Mouse (Mus musculus) myocyte (in vitro differentiated cells): ENCODE measurements around the gene Bik. TPM values are rescaled to one million over a fixed set of nuclear protein-coding genes. Genes with fewer than 3 reads are reported as not detected.
A peak's percentile ranks its signal among the peaks of the same experiment; 100 is the strongest.

Experiments
- H3K27me3 ChIP-seq: one replicate; pipeline ENCODE4 v1.6.1; 2011; ENCODE audit not compliant: control insufficient read depth, insufficient read depth, insufficient read length
- H3K36me3 ChIP-seq: one replicate; pipeline ENCODE4 v1.6.1; 2011; ENCODE audit not compliant: control insufficient read depth, insufficient read depth
- H3K4me2 ChIP-seq: one replicate; pipeline ENCODE4 v1.6.1; 2011; ENCODE audit warnings: low read depth, control low read depth
- H3K4me3 ChIP-seq: one replicate; pipeline ENCODE4 v1.5.1; 2011; ENCODE audit warnings: mild to moderate bottlenecking, control low read depth, moderate library complexity
- H3K79me2 ChIP-seq: one replicate; pipeline ENCODE4 v1.6.1; 2011; ENCODE audit not compliant: control insufficient read depth, insufficient read depth
- H3ac ChIP-seq: one replicate; pipeline ENCODE4 v1.6.1; 2011; ENCODE audit not compliant: control insufficient read depth, insufficient read length
- CEBPB ChIP-seq: IDR thresholded peaks from 2 replicates; pipeline ENCODE4 v1.6.1; 2011; ENCODE audit warnings: mild to moderate bottlenecking, moderate library complexity; ENCODE audit not compliant: poor library complexity, insufficient read depth, severe bottlenecking
- E2F4 ChIP-seq: IDR thresholded peaks from one replicate; pipeline ENCODE4 v1.6.1; 2011; ENCODE audit warnings: mild to moderate bottlenecking, control low read depth, moderate library complexity; ENCODE audit not compliant: insufficient read depth
- MAX ChIP-seq: IDR thresholded peaks from one replicate; pipeline ENCODE4 v1.6.1; 2011; ENCODE audit warnings: low read depth, mild to moderate bottlenecking, control low read depth
- MYOD1 ChIP-seq, 3 experiments: IDR thresholded peaks; one replicate each; pipeline ENCODE4 v1.6.1; 2011; ENCODE audit warnings: control low read depth in 2 of 3, low read depth in 2 of 3, mild to moderate bottlenecking in 2 of 3, moderate library complexity in 1 of 3; ENCODE audit not compliant: insufficient read length in 2 of 3, control insufficient read depth in 1 of 3
- MYOG ChIP-seq, 3 experiments: IDR thresholded peaks; one replicate each; pipeline ENCODE4 v1.6.1; 2011; ENCODE audit warnings: control low read depth in 2 of 3, low read depth in 2 of 3, mild to moderate bottlenecking in 2 of 3; ENCODE audit not compliant: insufficient read length in 2 of 3, control insufficient read depth in 1 of 3, insufficient read depth in 1 of 3
- POLR2A ChIP-seq: IDR thresholded peaks from one replicate; pipeline ENCODE4 v1.6.1; 2011; ENCODE audit warnings: low read depth, mild to moderate bottlenecking, control low read depth, moderate library complexity; ENCODE audit not compliant: insufficient read length
- POLR2AphosphoS2 ChIP-seq: IDR thresholded peaks from one replicate; pipeline ENCODE4 v1.6.1; 2011; ENCODE audit warnings: low read depth, control low read depth; ENCODE audit not compliant: insufficient read length
- REST ChIP-seq: IDR thresholded peaks from one replicate; pipeline ENCODE4 v1.6.1; 2011; ENCODE audit warnings: mild to moderate bottlenecking, control low read depth, moderate library complexity; ENCODE audit not compliant: insufficient read depth, insufficient read length
- SRF ChIP-seq: IDR thresholded peaks from one replicate; pipeline ENCODE4 v1.6.1; 2011; ENCODE audit warnings: low read depth; ENCODE audit not compliant: control insufficient read depth, insufficient read length
- TCF12 ChIP-seq: IDR thresholded peaks from one replicate; pipeline ENCODE4 v1.6.1; 2011; ENCODE audit warnings: mild to moderate bottlenecking, control low read depth; ENCODE audit not compliant: poor library complexity, insufficient read depth, severe bottlenecking
- TCF3 ChIP-seq: IDR thresholded peaks from one replicate; pipeline ENCODE4 v1.6.1; 2011; ENCODE audit warnings: low read depth, control low read depth; ENCODE audit not compliant: insufficient read length
- USF1 ChIP-seq: IDR thresholded peaks from one replicate; pipeline ENCODE4 v1.6.1; 2011; ENCODE audit warnings: low read depth, mild to moderate bottlenecking, control low read depth, moderate library complexity
- polyA plus RNA-seq: library from polyadenylated mRNA; unstranded; fragments of >200 nt; fragmentation: generic; extraction: Trizol; gene quantifications from one replicate; pipeline ENCODE4 v1.2.1, GENCODE M21; 2012; ENCODE audit warnings: missing spikeins

Gene Bik
- polyA plus RNA-seq, 1 experiment: 1.3 TPM

GRCm38 (mm10) chr15:83534960-83535889 is 8.6 kb downstream of the Bik start:
- TF ChIP-seq MYOG (IDR thresholded peaks at IDR 0.05; ENCODE audit: control insufficient read depth in 1 of 3, insufficient read depth in 1 of 3, insufficient read length in 2 of 3, low read depth in 2 of 3): peak in 1 of 3 experiments; percentile 30
- TF ChIP-seq E2F4: no peak
- TF ChIP-seq SRF: peak; percentile 94
- TF ChIP-seq MYOD1 (IDR thresholded peaks at IDR 0.05; ENCODE audit: control insufficient read depth in 1 of 3, insufficient read length in 2 of 3, low read depth in 2 of 3): peak in 2 of 3 experiments; percentile 22 to 33
- no peak overlapping the region for H3ac ChIP-seq
- H3K27me3 ChIP-seq: peaks cover 4% of the 10 kb centered on the region
- no peaks in the 10 kb centered on the region for H3K79me2 ChIP-seq
- H3K36me3 ChIP-seq: no peaks in the 10 kb centered on the region
- H3K4me2 ChIP-seq: no peak overlapping the region
- H3K4me3 ChIP-seq: no peak overlapping the region

DNA sequence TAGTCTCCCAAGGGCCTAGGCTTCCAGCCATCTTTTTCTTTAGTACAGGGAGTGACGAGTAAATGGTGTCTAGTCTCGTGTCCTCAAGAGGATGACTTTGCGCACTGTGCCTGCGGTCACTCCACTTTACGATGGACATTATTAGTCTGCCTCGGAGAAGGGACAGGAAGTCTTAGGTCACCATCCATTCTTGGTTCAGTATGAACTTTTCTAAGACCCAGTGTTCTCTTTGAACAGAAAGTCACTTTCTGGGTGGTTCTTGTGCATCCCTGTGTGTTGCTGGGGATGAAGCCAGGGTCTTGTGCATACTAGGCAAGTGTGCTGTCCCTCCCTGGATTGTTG is 9.2 kb downstream of the Bik start:
- Histone ChIP-seq H3K4me2 (no peak overlapping the region), H3K36me3 (no peaks in the 10 kb centered on the region), H3K79me2 (no peaks in the 10 kb centered on the region), H3K4me3 (no peak overlapping the region), H3K27me3 (no peaks in the 10 kb centered on the region), H3ac (no peak overlapping the region)
- TF ChIP-seq MAX: no peak
- TF ChIP-seq E2F4: no peak
- no peak for TF ChIP-seq TCF3
- no peak for TF ChIP-seq REST
- no peak for TF ChIP-seq USF1
- TF ChIP-seq POLR2AphosphoS2: no peak
- no peak for TF ChIP-seq MYOG (IDR thresholded peaks at IDR 0.05; ENCODE audit: control insufficient read depth in 1 of 3, insufficient read depth in 1 of 3, insufficient read length in 2 of 3, low read depth in 2 of 3)
- no peak for TF ChIP-seq CEBPB
- no peak for TF ChIP-seq MYOD1 (IDR thresholded peaks at IDR 0.05; ENCODE audit: control insufficient read depth in 1 of 3, insufficient read length in 2 of 3, low read depth in 2 of 3)
- no peak for TF ChIP-seq SRF
- TF ChIP-seq TCF12: no peak
- no peak for TF ChIP-seq POLR2A

GRCm38 (mm10) chr15:83538855-83539254 is 12.2 kb downstream of the Bik start:
- Histone ChIP-seq H3K4me2 (no peak overlapping the region), H3K36me3 (no peaks in the 10 kb centered on the region), H3K4me3 (no peak overlapping the region), H3K27me3 (no peaks in the 10 kb centered on the region), H3ac (no peak overlapping the region), H3K79me2 (no peaks in the 10 kb centered on the region)
- TF ChIP-seq USF1: peak; percentile 53
- TF ChIP-seq MAX: no peak
- no peak for TF ChIP-seq MYOD1 (IDR thresholded peaks at IDR 0.05; ENCODE audit: control insufficient read depth in 1 of 3, insufficient read length in 2 of 3, low read depth in 2 of 3)

DNA sequence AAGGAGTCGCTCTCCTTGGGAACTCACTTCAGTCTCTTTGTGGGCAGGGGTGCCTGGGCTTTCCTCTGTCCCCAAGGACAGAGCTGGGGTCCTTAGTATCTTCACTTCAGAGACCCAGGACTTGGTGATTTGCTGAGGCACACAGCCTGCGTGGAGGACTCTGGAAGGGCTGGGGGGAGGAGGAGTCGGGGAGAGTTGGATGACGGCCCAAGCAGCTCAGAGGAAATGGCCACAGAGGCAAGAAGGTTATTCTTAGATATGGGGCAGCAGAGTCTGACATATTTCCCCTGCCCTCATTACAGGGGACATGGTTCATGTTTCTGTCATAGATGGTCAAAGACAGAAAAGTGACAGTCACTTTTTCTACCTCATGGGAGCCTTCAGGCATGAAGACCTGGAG is 13.2 kb downstream of the Bik start:
- Histone ChIP-seq H3ac (no peak overlapping the region), H3K27me3 (no peaks in the 10 kb centered on the region), H3K79me2 (no peaks in the 10 kb centered on the region), H3K4me3 (no peak overlapping the region), H3K36me3 (no peaks in the 10 kb centered on the region), H3K4me2 (peak overlapping the region; percentile 26)
- TF ChIP-seq POLR2AphosphoS2 (no peak), MYOD1 (IDR thresholded peaks at IDR 0.05; ENCODE audit: control insufficient read depth in 1 of 3, insufficient read length in 2 of 3, low read depth in 2 of 3) (no peak), SRF (no peak), TCF3 (no peak), CEBPB (no peak), MAX (no peak), TCF12 (no peak), POLR2A (no peak), REST (no peak), MYOG (IDR thresholded peaks at IDR 0.05; ENCODE audit: control insufficient read depth in 1 of 3, insufficient read depth in 1 of 3, insufficient read length in 2 of 3, low read depth in 2 of 3) (no peak), USF1 (no peak), E2F4 (no peak)

DNA sequence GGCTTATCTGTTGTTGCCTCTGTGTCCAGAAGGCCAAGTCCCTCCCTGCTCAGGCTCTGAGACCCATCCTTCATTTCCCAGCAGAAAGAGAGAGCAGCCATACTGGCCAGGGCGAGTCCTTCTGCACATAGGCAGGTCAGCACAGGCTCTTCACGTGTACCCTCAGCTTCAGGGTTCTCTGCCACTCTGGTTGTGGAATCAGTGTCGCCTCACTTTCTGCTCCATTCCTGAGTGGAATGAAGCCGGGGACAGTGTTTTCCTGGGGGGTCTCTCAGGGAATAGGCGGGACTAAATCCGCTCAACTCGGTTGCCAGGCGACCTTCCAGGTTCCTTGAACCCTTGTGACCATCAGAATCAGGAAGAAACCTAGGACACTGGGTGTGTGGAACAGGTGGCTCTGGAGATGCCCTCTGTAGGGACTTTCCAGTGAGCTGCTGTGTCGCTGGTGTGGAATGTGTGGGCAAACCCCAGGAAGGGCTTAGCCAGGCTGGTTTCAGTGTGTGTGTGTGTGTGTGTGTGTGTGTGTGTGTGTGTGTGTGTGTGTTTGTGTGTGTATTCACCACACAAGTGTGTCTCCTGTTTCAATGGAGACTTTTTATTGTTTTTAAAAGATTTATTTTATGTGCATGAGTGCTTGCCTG is 15.1 kb downstream of the Bik start:
- no peak overlapping the region for H3K4me2 ChIP-seq
- H3ac ChIP-seq: no peak overlapping the region
- peaks cover 3% of the 10 kb centered on the region for H3K36me3 ChIP-seq
- peak; percentile 44 to 92 (median 62) for TF ChIP-seq MYOG (IDR thresholded peaks at IDR 0.05; ENCODE audit: control insufficient read depth in 1 of 3, insufficient read depth in 1 of 3, insufficient read length in 2 of 3, low read depth in 2 of 3)
- no peak for TF ChIP-seq CEBPB
- peak in 2 of 3 experiments; percentile 54 to 77 for TF ChIP-seq MYOD1 (IDR thresholded peaks at IDR 0.05; ENCODE audit: control insufficient read depth in 1 of 3, insufficient read length in 2 of 3, low read depth in 2 of 3)
- peak; percentile 4 for TF ChIP-seq TCF12
- TF ChIP-seq MAX: no peak
- H3K79me2 ChIP-seq: no peaks in the 10 kb centered on the region
- no peak overlapping the region for H3K4me3 ChIP-seq
- no peaks in the 10 kb centered on the region for H3K27me3 ChIP-seq
